Mouse (Mus musculus) lung, adult 2 months (tissue): Measurements from ENCODE around the gene Trh. TPM values are rescaled to one million over a fixed set of nuclear protein-coding genes. Genes with fewer than 3 reads are reported as not detected.
A peak's percentile ranks its signal among the peaks of the same experiment; 100 is the strongest.

Experiments used
- DNase-seq: peaks from one replicate; pipeline ENCODE4 v3.0.0; 2022
- H3K4me1 ChIP-seq: fragments of 200-500 bp; 2 replicates; pipeline ENCODE4 v1.6.1; 2011; ENCODE audit warnings: low read length; ENCODE audit not compliant: control insufficient read depth, insufficient read depth
- H3K4me3 ChIP-seq: fragments of 200-500 bp; replicated peaks from 2 replicates; pipeline ENCODE3; 2011; ENCODE audit warnings: low read depth, mild to moderate bottlenecking, control low read depth, low read length; ENCODE audit errors: extremely low read depth
- CTCF ChIP-seq: fragments of 200-500 bp; IDR thresholded peaks from 2 replicates; pipeline ENCODE4 v1.5.1; 2011; ENCODE audit warnings: mild to moderate bottlenecking, low read length, control low read depth; ENCODE audit not compliant: insufficient read depth
- POLR2A ChIP-seq: fragments of 200-500 bp; IDR thresholded peaks from 2 replicates; pipeline ENCODE4 v1.6.1; 2011; ENCODE audit warnings: low read depth, mild to moderate bottlenecking, control low read depth, low read length, borderline replicate concordance; ENCODE audit errors: extremely low read depth
- WGBS: fragments of 180-500 bp; shearing (Covaris S2); methylation state at CpG from one replicate; pipeline ENCODE4 v1.1.7; 2018; 5-methylcytosine and 5-hydroxymethylcytosine counted together
- polyA plus RNA-seq: library from polyadenylated mRNA; depleted of rRNA; stranded (reverse); fragments of >200 nt; gene quantifications from 2 replicates; pipeline ENCODE4 v1.2.3, GENCODE M21; 2012; rRNA removed

Trh gene
- polyA plus RNA-seq, result not detected in 2 replicates

DNA sequence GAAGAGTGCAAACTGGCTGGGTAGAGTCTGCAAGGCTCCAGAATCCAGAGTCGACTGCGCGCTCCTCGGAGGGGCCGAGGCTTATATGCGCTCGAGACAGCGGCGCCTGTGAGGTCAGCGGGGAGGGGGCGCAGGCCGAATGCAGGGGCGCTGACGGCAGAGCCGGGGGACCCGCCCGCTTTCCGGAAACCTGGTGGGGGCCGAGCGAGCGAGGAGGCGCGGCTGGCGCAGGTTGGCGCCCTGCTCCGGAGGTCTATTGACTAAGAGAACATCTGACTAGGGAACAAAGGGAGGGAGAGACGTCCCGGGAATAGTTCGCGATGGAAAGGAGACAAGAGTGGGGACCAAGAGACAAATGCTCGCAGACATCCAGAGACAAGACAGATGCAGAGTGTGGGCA, at the start of gene Trh:
Gene Trh (minus strand): TSS at position 60 of the 400 bp plus-strand sequence.
- TF ChIP-seq POLR2A (no peak), CTCF (no peak)
- Histone ChIP-seq H3K4me3 (no peak within 1 kb of the TSS), H3K4me1 (no peaks in the 10 kb centered on the region)
- no peak for DNase-seq
- 2% methylated on average over 31 of the region's 31 CpGs for WGBS

DNA sequence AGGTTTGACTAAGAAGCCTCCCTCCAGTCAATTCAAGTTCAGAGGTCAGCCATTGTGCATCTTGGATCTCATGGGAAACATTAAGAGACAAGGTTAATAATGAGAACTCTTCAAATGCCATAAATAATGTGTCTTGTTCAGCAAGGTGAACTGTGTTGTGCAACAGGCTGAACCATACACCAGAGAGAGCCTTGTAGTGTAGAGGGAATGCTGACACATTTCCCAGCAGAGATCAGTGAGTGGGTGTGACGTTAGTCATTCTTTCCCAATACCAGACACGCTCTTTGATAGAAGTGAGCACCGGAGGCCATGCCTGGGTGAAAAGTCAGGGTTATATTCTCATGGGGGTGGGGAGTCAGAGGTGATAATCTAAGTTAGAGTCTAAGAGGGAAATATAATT, 46.4 kb upstream of the Trh start:
- TF ChIP-seq CTCF, result no peak
- TF ChIP-seq POLR2A, result no peak
- no peak for DNase-seq
- 76% methylated on average over 3 of the region's 3 CpGs for WGBS

DNA sequence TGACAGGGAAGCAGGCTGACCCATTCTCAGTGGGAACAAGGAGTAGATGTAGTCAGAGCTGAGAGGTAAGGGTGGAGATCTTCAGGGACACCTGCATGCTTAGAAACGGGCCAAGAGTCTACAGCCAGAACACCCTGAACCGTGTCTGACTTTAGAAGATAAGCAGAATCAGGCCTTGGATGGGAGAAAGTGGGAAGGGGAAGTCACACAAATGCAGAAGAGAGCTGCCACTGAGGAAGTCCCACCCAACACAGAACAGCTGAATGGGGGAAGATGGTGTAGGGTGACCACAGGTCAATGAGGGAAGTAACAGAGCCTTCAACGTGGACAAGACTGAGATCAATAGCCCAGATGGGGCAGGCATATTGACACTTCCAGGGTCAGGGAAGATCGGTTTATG, 42.4 kb upstream of the Trh start:
- Histone ChIP-seq H3K4me1 (0 out of 2 replicates have a peak, but pooled peaks cover 2% of the 10 kb centered on the region), H3K4me3 (no peak overlapping the region)
- TF ChIP-seq CTCF, result no peak
- no peak for TF ChIP-seq POLR2A
- DNase-seq, result no peak
- WGBS, result 42% methylated on average over 4 of the region's 4 CpGs

More for the DNA sequence above, 46.4 kb upstream of the Trh start:
- H3K4me1 ChIP-seq, result 0 out of 2 replicates have a peak, but pooled peaks cover 2% of the 10 kb centered on the region
- H3K4me3 ChIP-seq, result no peak overlapping the region

DNA sequence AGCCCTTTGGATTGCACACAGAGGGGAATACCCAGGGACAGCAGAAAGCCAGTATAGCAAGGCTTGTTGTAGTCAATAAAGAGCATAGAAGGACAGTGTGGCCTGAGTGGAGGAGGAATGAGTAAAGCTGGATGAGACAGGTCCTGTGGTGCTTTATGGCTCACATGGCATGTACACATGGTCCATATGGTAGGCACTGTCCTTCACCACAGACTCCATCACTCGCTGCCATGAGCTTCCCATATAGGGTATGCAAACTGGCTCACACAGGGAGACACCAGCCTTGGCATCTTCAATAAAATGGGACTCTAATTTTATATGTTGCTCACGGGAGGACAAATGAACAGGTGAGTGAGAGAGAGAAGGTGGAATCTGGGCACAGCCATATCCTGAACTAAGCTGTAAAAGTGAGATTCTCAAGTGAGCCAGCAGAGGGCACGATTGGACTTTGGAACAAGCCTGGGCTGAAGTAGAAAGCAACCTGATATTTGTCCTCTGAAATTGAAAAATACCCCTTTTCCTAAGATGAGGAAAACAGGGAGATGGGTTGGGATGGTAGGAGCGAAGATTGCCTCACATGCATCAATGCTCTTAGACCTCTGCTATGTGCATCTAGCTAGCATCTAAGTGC, 41.9 kb upstream of the Trh start:
- H3K4me1 ChIP-seq, result 0 out of 2 replicates have a peak, but pooled peaks cover 2% of the 10 kb centered on the region
- H3K4me3 ChIP-seq, result no peak overlapping the region
- WGBS, result 25% methylated on average over 4 of the region's 4 CpGs
- DNase-seq, result peak; percentile 56
- TF ChIP-seq CTCF (peak; percentile 59), POLR2A (no peak)

DNA sequence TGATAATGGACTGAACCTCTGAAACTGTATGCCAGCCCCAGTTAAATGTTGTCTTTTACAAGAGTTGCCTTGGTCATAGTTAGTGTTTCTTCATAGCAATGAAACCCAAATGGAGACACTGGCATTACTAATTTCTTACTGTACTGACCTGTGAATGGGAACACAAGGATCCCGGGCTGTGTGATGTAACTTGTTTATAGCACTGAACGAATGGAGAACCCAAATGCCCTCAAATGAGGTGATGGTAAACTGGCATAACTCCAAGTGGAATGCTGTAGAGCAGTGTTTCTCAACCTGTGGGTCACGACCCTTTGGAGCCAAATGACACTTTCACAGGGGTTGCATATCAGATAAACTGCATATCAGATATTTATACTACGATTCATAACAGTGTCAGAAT, 41.1 kb upstream of the Trh start:
- 0 out of 2 replicates have a peak, but pooled peaks cover 2% of the 10 kb centered on the region for H3K4me1 ChIP-seq
- DNase-seq, result no peak
- no peak overlapping the region for H3K4me3 ChIP-seq
- 67% methylated on average over 4 of the region's 4 CpGs for WGBS
- no peak for TF ChIP-seq CTCF

DNA sequence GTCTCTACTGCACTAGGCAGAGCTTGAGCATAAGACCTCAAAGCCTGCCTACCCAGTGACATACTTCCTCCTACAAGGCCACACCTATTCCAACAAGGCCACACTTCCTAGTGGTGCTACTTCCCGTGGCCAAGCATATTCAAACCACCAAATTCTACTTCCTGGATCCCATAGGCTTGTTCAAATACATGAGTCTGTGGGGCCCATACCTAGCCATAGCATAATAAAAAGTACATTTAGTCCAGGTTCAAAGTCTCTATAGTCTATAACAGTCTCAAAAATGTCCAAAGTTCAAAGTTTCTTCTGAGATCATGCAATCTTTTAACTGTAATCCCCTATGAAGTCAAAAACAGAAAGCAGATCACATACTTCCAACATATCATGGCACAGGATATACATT, 32.7 kb upstream of the Trh start:
- Histone ChIP-seq H3K4me1 (no peaks in the 10 kb centered on the region), H3K4me3 (no peak overlapping the region)
- no peak for DNase-seq
- WGBS, result 36% methylated on average over 1 of the region's 1 CpGs
- TF ChIP-seq POLR2A (no peak), CTCF (no peak)

DNA sequence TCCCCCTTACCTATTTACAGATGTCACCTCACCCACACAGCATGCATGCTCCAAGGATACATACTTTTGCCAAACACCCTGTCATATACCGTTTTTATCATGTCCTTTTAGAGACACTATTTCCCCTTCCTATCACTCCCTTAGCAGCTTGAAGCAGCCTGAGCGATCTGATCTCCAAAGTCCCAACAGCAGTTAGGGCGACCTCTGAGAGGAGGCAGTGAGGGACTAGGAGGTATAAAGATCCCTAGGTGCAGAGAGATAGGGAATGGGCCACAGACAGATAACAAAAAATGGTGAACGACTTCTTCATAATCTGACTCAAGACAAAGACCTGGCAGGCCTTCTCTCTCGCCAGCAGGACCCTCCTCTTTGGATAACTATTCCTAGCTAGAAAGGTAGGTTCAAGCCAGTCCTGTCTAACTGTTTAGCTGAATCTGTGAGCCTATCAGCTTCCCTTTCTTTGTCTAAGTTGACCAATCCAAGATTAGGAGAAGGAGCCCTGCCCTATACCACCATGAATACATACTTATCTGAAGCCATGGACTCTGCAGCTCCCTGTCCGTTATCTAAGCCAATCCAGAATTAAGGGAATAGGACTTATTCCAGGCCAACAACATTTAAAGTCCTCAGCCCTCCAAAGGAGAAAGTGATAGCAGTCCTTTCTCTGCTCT, 29.3 kb upstream of the Trh start:
- H3K4me1 ChIP-seq, result no peaks in the 10 kb centered on the region
- H3K4me3 ChIP-seq, result no peak overlapping the region
- WGBS, result 72% methylated on average over 6 of the region's 6 CpGs
- no peak for DNase-seq
- TF ChIP-seq POLR2A, result no peak
- TF ChIP-seq CTCF, result no peak

DNA sequence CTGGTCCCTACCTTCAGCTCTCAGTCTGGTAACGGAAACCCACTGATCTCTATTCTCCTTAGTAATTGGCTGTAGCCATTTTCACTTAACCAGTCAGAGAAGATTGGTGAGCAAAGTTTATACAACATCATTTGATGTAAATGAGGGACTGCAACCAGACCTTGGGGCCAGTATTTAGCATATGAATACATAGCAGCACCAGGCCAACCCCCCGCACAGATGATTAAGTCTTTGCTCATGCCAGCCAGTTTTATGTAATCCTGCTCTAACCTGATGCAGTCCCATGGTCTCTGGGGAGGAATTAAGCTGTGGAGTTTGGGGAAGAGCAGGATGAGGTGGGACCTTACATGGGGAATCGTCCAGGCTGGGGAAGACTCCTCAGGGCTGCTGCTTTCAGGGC, 28.2 kb upstream of the Trh start:
- WGBS, result 80% methylated on average over 3 of the region's 3 CpGs
- no peak for DNase-seq
- no peak overlapping the region for H3K4me3 ChIP-seq
- no peaks in the 10 kb centered on the region for H3K4me1 ChIP-seq
- TF ChIP-seq CTCF (no peak), POLR2A (no peak)

DNA sequence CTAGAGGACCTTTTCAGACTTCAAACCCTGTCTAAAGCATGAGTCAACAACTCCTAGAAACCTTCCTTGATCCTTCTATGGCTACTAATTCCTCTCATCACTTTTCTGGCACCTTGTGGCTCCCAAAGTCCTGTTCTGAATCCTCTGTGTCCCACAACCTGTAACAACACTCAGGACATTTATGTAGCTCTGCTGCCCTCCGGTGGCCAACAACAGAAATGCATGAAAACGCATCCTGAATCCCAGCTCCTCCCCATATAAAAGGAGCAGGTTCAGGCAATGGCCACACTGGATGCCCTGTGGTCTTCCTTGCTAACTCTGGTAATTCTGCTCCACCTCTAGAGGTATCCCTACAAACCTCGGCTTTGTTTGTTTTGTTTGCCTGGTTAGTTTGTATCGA, 24.6 kb upstream of the Trh start:
- TF ChIP-seq POLR2A (no peak), CTCF (peak; percentile 72)
- H3K4me1 ChIP-seq, result no peaks in the 10 kb centered on the region
- 7% methylated on average over 4 of the region's 4 CpGs for WGBS
- peak; percentile 59 for DNase-seq
- no peak overlapping the region for H3K4me3 ChIP-seq

DNA sequence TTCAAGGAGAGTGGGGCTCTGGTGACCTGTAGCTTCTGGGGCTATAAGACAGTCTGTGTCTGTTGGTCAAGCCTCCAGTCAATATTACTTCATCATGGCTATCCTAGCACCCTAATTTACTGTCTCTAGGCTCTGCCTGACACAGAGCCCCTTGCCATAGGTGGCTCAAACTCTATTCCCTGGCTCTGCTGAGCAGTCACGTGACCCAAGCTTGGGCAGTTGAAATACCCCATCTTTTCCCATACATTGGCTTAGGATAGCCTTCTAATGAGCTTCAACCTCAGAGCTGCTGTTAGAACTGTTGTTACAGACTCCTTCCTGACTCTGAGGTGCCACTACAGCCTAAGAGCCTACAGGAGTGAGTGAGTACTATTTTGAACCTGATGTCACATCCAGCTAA, 23.6 kb upstream of the Trh start:
- no peak for DNase-seq
- no peaks in the 10 kb centered on the region for H3K4me1 ChIP-seq
- WGBS, result 47% methylated on average over 1 of the region's 1 CpGs
- TF ChIP-seq POLR2A (no peak), CTCF (no peak)
- no peak overlapping the region for H3K4me3 ChIP-seq
